Mouse (Mus musculus): ENCODE measurements at regions not wholly inside any gene's neighbourhood (a gene's known extent, or its start where the extent isn't known, plus 50 kb on each side); places are given as distances from the start of the nearest gene placed in this dataset.
"Not testable (repeated sequence)": the region's sequence is repeated elsewhere in the genome, so short reads cannot be mapped to it uniquely, and the experiment has no call there.

GRCm38 (mm10) chr11:114483350-114483749 lies 185.0 kb upstream of the Rpl38 start:
- not testable (repeated sequence) for H3K27ac ChIP-seq (replicated peaks; ENCODE audit: low read depth, low read length); ATAC-seq (replicated peaks; ENCODE audit: insufficient number of reproducible peaks, low FRiP score, low TSS enrichment, low read depth); H3K4me3 ChIP-seq (ENCODE audit: low read depth, low read length); H3K27me3 ChIP-seq (ENCODE audit: control insufficient read depth, insufficient read depth, low read length); H3K4me2 ChIP-seq (ENCODE audit: low read depth, low read length); H3K9ac ChIP-seq (replicated peaks; ENCODE audit: low read length); H3K4me1 ChIP-seq (ENCODE audit: control insufficient read depth, insufficient read depth, low read length); DNase-seq (ENCODE audit: low spot score); H3K9me3 ChIP-seq (replicated peaks; ENCODE audit: control insufficient read depth, low read length); H3K36me3 ChIP-seq (replicated peaks; ENCODE audit: control insufficient read depth, insufficient read depth, low read depth, low read length)
- 84% methylated on average over 7 of the region's 7 CpGs for WGBS

- Histone ChIP-seq H3K9ac (replicated peaks; ENCODE audit: low read length) (no peak overlapping the region), H3K4me3 (ENCODE audit: low read depth, low read length) (no peak overlapping the region), H3K4me1 (ENCODE audit: control insufficient read depth, insufficient read depth, low read length) (no peaks in the 10 kb centered on the region), H3K9me3 (replicated peaks; ENCODE audit: control insufficient read depth, low read length) (no peaks in the 10 kb centered on the region), H3K36me3 (replicated peaks; ENCODE audit: control insufficient read depth, insufficient read depth, low read depth, low read length) (no peaks in the 10 kb centered on the region), H3K4me2 (ENCODE audit: low read depth, low read length) (no peak overlapping the region), H3K27ac (replicated peaks; ENCODE audit: low read depth, low read length) (no peak overlapping the region), H3K27me3 (ENCODE audit: control insufficient read depth, insufficient read depth, low read length) (peaks cover 2% of the 10 kb centered on the region; the same call in 1 of the 2 replicates)
- DNase-seq (ENCODE audit: low spot score) (no peak), ATAC-seq (replicated peaks; ENCODE audit: insufficient number of reproducible peaks, low FRiP score, low TSS enrichment, low read depth) (no peak)
- 71% methylated on average over 10 of the region's 10 CpGs for WGBS
Observed at GRCm38 (mm10) chr11:114482070-114482469, 186.3 kb upstream of the Rpl38 start.

- Histone ChIP-seq H3K27ac (replicated peaks; ENCODE audit: low read depth, low read length) (no peak overlapping the region), H3K36me3 (replicated peaks; ENCODE audit: control insufficient read depth, insufficient read depth, low read depth, low read length) (no peaks in the 10 kb centered on the region), H3K27me3 (ENCODE audit: control insufficient read depth, insufficient read depth, low read length) (peaks cover 2% of the 10 kb centered on the region; the same call in 1 of the 2 replicates), H3K4me3 (ENCODE audit: low read depth, low read length) (no peak overlapping the region), H3K9ac (replicated peaks; ENCODE audit: low read length) (no peak overlapping the region), H3K9me3 (replicated peaks; ENCODE audit: control insufficient read depth, low read length) (no peaks in the 10 kb centered on the region), H3K4me1 (ENCODE audit: control insufficient read depth, insufficient read depth, low read length) (no peaks in the 10 kb centered on the region), H3K4me2 (ENCODE audit: low read depth, low read length) (no peak overlapping the region)
- 62% methylated on average over 7 of the region's 7 CpGs for WGBS
- DNase-seq (ENCODE audit: low spot score) = no peak
- ATAC-seq (replicated peaks; ENCODE audit: insufficient number of reproducible peaks, low FRiP score, low TSS enrichment, low read depth) = no peak
Observed at GRCm38 (mm10) chr11:114481037-114481436, 187.3 kb upstream of the Rpl38 start.

- Histone ChIP-seq H3K4me1 (ENCODE audit: control insufficient read depth, insufficient read depth, low read length) (no peaks in the 10 kb centered on the region), H3K36me3 (replicated peaks; ENCODE audit: control insufficient read depth, insufficient read depth, low read depth, low read length) (no peaks in the 10 kb centered on the region), H3K4me2 (ENCODE audit: low read depth, low read length) (no peak overlapping the region), H3K27me3 (ENCODE audit: control insufficient read depth, insufficient read depth, low read length) (no peaks in the 10 kb centered on the region), H3K9me3 (replicated peaks; ENCODE audit: control insufficient read depth, low read length) (no peaks in the 10 kb centered on the region), H3K27ac (replicated peaks; ENCODE audit: low read depth, low read length) (no peak overlapping the region), H3K4me3 (ENCODE audit: low read depth, low read length) (no peak overlapping the region), H3K9ac (replicated peaks; ENCODE audit: low read length) (no peak overlapping the region)
- WGBS = 78% methylated on average over 8 of the region's 8 CpGs
- ATAC-seq (replicated peaks; ENCODE audit: insufficient number of reproducible peaks, low FRiP score, low TSS enrichment, low read depth) (no peak), DNase-seq (ENCODE audit: low spot score) (no peak)
Observed at GRCm38 (mm10) chr11:114480119-114480540, 188.2 kb upstream of the Rpl38 start.

GRCm38 (mm10) chr11:114478736-114479135 lies 189.6 kb upstream of the Rpl38 start:
- 15% methylated on average over 7 of the region's 7 CpGs for WGBS
- Histone ChIP-seq H3K4me3 (ENCODE audit: low read depth, low read length) (no peak overlapping the region), H3K9ac (replicated peaks; ENCODE audit: low read length) (no peak overlapping the region), H3K4me2 (ENCODE audit: low read depth, low read length) (no peak overlapping the region), H3K9me3 (replicated peaks; ENCODE audit: control insufficient read depth, low read length) (no peaks in the 10 kb centered on the region), H3K4me1 (ENCODE audit: control insufficient read depth, insufficient read depth, low read length) (no peaks in the 10 kb centered on the region), H3K36me3 (replicated peaks; ENCODE audit: control insufficient read depth, insufficient read depth, low read depth, low read length) (no peaks in the 10 kb centered on the region), H3K27me3 (ENCODE audit: control insufficient read depth, insufficient read depth, low read length) (no peaks in the 10 kb centered on the region), H3K27ac (replicated peaks; ENCODE audit: low read depth, low read length) (no peak overlapping the region)
- no peak for ATAC-seq (replicated peaks; ENCODE audit: insufficient number of reproducible peaks, low FRiP score, low TSS enrichment, low read depth)
- DNase-seq (ENCODE audit: low spot score) = no peak

DNA sequence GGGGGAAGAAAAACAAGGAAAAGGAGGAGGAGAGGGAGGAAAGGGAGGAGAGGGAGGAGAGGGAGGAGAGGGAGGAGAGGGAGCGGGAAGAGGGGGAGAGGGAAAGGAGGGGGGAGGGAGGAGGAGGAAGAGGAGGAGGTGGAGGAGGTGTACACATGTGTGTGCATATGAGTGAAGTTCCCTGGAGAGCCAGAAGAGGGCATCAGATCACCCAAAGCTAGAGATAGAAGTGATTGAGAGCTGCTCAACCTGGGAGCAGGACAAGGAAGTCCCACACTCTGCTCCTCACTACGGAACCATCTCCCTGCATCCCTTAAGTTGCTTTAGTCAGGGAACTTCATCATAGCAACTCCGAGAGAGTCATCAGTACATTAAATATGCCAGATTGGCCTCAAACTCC lies 191.0 kb upstream of the Rpl38 start:
- Histone ChIP-seq H3K36me3 (replicated peaks; ENCODE audit: control insufficient read depth, insufficient read depth, low read depth, low read length) (no peaks in the 10 kb centered on the region), H3K4me2 (ENCODE audit: low read depth, low read length) (no peak overlapping the region), H3K27ac (replicated peaks; ENCODE audit: low read depth, low read length) (no peak overlapping the region), H3K9ac (replicated peaks; ENCODE audit: low read length) (no peak overlapping the region), H3K4me1 (ENCODE audit: control insufficient read depth, insufficient read depth, low read length) (no peaks in the 10 kb centered on the region), H3K4me3 (ENCODE audit: low read depth, low read length) (no peak overlapping the region), H3K27me3 (ENCODE audit: control insufficient read depth, insufficient read depth, low read length) (no peaks in the 10 kb centered on the region), H3K9me3 (replicated peaks; ENCODE audit: control insufficient read depth, low read length) (no peaks in the 10 kb centered on the region)
- no peak for DNase-seq (ENCODE audit: low spot score)
- WGBS = 50% methylated on average over 3 of the region's 3 CpGs
- ATAC-seq (replicated peaks; ENCODE audit: insufficient number of reproducible peaks, low FRiP score, low TSS enrichment, low read depth) = no peak

DNA sequence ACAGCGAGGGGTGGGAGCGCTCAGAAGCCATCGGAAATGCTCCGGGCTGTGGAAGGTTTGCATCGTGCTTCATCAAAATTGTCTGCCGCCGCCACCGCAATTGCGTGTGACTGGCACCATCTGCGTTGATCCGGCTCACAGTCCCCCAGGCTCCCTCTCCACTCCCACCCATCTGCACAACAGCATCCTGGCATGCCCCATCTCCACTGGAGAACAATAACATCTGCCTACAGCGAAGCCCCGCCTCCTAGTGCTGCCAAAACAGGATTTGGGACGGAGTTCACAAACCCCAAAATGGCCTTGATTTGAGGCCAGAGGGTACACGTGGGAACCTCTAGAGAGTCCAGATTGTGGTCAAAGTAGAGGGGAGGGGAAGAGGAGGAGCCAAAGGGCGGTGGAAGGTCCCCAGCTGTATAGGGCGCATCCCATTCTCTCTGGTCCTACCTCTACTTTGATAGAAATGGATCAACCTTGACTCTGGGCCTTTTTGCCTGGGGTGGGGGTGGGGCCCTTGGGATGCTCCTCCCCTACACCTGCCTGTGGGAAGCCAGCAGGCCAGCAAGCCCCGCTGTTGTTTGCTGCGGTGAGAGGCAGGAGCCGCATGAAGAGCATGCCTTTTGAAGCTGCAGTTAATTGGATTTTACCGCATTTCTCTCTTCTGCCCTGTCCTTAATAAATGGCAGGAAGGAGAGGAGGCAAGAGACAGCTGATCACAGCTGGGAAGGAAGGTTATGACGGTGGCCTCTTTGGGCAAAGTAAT lies 195.6 kb upstream of the Rpl38 start:
- Histone ChIP-seq H3K9ac (replicated peaks; ENCODE audit: low read length) (no peak overlapping the region), H3K4me2 (ENCODE audit: low read depth, low read length) (peak overlapping the region; percentile 7; the same call in 1 of the 2 replicates), H3K4me1 (ENCODE audit: control insufficient read depth, insufficient read depth, low read length) (peaks cover 4% of the 10 kb centered on the region), H3K4me3 (ENCODE audit: low read depth, low read length) (no peak overlapping the region), H3K36me3 (replicated peaks; ENCODE audit: control insufficient read depth, insufficient read depth, low read depth, low read length) (no peaks in the 10 kb centered on the region), H3K27ac (replicated peaks; ENCODE audit: low read depth, low read length) (no peak overlapping the region), H3K27me3 (ENCODE audit: control insufficient read depth, insufficient read depth, low read length) (no peaks in the 10 kb centered on the region), H3K9me3 (replicated peaks; ENCODE audit: control insufficient read depth, low read length) (no peaks in the 10 kb centered on the region)
- DNase-seq (ENCODE audit: low spot score) = no peak
- whole genome bisulfite sequencing = 5% methylated on average over 22 of the region's 22 CpGs
- ATAC-seq (replicated peaks; ENCODE audit: insufficient number of reproducible peaks, low FRiP score, low TSS enrichment, low read depth) = no peak; the same call in 1 of the 2 replicates

GRCm38 (mm10) chr11:114468394-114468793 lies 199.9 kb upstream of the Rpl38 start:
- Histone ChIP-seq H3K27ac (replicated peaks; ENCODE audit: low read depth, low read length) (0 out of 2 replicates have a peak overlapping the region, but pooled peaks have one; percentile 13), H3K4me3 (ENCODE audit: low read depth, low read length) (no peak overlapping the region), H3K9me3 (replicated peaks; ENCODE audit: control insufficient read depth, low read length) (no peaks in the 10 kb centered on the region), H3K9ac (replicated peaks; ENCODE audit: low read length) (no peak overlapping the region), H3K4me1 (ENCODE audit: control insufficient read depth, insufficient read depth, low read length) (peaks cover 9% of the 10 kb centered on the region), H3K27me3 (ENCODE audit: control insufficient read depth, insufficient read depth, low read length) (no peaks in the 10 kb centered on the region), H3K36me3 (replicated peaks; ENCODE audit: control insufficient read depth, insufficient read depth, low read depth, low read length) (no peaks in the 10 kb centered on the region), H3K4me2 (ENCODE audit: low read depth, low read length) (peak overlapping the region; percentile 23; the same call in 1 of the 2 replicates)
- 3% methylated on average over 8 of the region's 8 CpGs for WGBS
- DNase-seq (ENCODE audit: low spot score) (peak; percentile 69), ATAC-seq (replicated peaks; ENCODE audit: insufficient number of reproducible peaks, low FRiP score, low TSS enrichment, low read depth) (peak; percentile 31; the same call in 1 of the 2 replicates)
